Mouse (Mus musculus): ENCODE measurements at regions not wholly inside any gene's neighbourhood (a gene's known extent, or its start where the extent isn't known, plus 50 kb on each side); places are given as distances from the start of the nearest gene placed in this dataset.

GRCm38 (mm10) chr11:24724259-24724937 lies 646.5 kb downstream of the Bcl11a start:
- Histone ChIP-seq H3K9me3 (ENCODE audit: control insufficient read depth, low read length) (no peaks in the 10 kb centered on the region), H3K27me3 (ENCODE audit: control insufficient read depth, insufficient read depth, low read length) (no peaks in the 10 kb centered on the region), H3K4me2 (no peak overlapping the region), H3K4me1 (ENCODE audit: control insufficient read depth, insufficient read depth, low read length) (no peaks in the 10 kb centered on the region), H3K4me3 (ENCODE audit: low read depth, low read length) (no peak overlapping the region), H3K9ac (ENCODE audit: low read length) (no peak overlapping the region), H3K36me3 (ENCODE audit: control insufficient read depth, insufficient read depth, low read length) (no peaks in the 10 kb centered on the region), H3K27ac (ENCODE audit: low read depth, low read length) (no peak overlapping the region)
- no peak for ATAC-seq (ENCODE audit: low FRiP score)
- DNase-seq (ENCODE audit: low spot score, missing footprints) = peak; percentile 23
- 86% methylated on average over 5 of the region's 5 CpGs for WGBS

- no peak overlapping the region for H3K27ac ChIP-seq (ENCODE audit: low read depth, low read length)
- ATAC-seq (ENCODE audit: low FRiP score) = no peak
- no peaks in the 10 kb centered on the region for H3K36me3 ChIP-seq (ENCODE audit: control insufficient read depth, insufficient read depth, low read length)
These were observed 648.5 kb downstream of the Bcl11a start for GRCm38 (mm10) chr11:24726331-24726730.

GRCm38 (mm10) chr11:24727404-24727803 lies 649.5 kb downstream of the Bcl11a start:
- Histone ChIP-seq H3K27me3 (ENCODE audit: control insufficient read depth, insufficient read depth, low read length) (no peaks in the 10 kb centered on the region), H3K9ac (ENCODE audit: low read length) (no peak overlapping the region), H3K27ac (ENCODE audit: low read depth, low read length) (no peak overlapping the region), H3K4me1 (ENCODE audit: control insufficient read depth, insufficient read depth, low read length) (no peaks in the 10 kb centered on the region), H3K9me3 (ENCODE audit: control insufficient read depth, low read length) (no peaks in the 10 kb centered on the region), H3K4me3 (ENCODE audit: low read depth, low read length) (no peak overlapping the region), H3K36me3 (ENCODE audit: control insufficient read depth, insufficient read depth, low read length) (no peaks in the 10 kb centered on the region), H3K4me2 (no peak overlapping the region)
- DNase-seq (ENCODE audit: low spot score, missing footprints) (no peak), ATAC-seq (ENCODE audit: low FRiP score) (no peak)
- WGBS = 59% methylated on average over 1 of the region's 1 CpGs

More at GRCm38 (mm10) chr11:24726331-24726730, 648.5 kb downstream of the Bcl11a start:
- 25% methylated on average over 3 of the region's 3 CpGs for WGBS
- H3K27me3 ChIP-seq (ENCODE audit: control insufficient read depth, insufficient read depth, low read length) = no peaks in the 10 kb centered on the region
- no peak overlapping the region for H3K4me3 ChIP-seq (ENCODE audit: low read depth, low read length)
- H3K9ac ChIP-seq (ENCODE audit: low read length) = no peak overlapping the region
- no peaks in the 10 kb centered on the region for H3K9me3 ChIP-seq (ENCODE audit: control insufficient read depth, low read length)
- no peak overlapping the region for H3K4me2 ChIP-seq
- no peaks in the 10 kb centered on the region for H3K4me1 ChIP-seq (ENCODE audit: control insufficient read depth, insufficient read depth, low read length)
- DNase-seq (ENCODE audit: low spot score, missing footprints) = peak; percentile 79

- Histone ChIP-seq H3K9me3 (ENCODE audit: control insufficient read depth, low read length) (no peaks in the 10 kb centered on the region), H3K4me1 (ENCODE audit: control insufficient read depth, insufficient read depth, low read length) (no peaks in the 10 kb centered on the region), H3K36me3 (ENCODE audit: control insufficient read depth, insufficient read depth, low read length) (no peaks in the 10 kb centered on the region), H3K4me3 (ENCODE audit: low read depth, low read length) (no peak overlapping the region), H3K9ac (ENCODE audit: low read length) (no peak overlapping the region), H3K27me3 (ENCODE audit: control insufficient read depth, insufficient read depth, low read length) (no peaks in the 10 kb centered on the region), H3K4me2 (no peak overlapping the region), H3K27ac (ENCODE audit: low read depth, low read length) (no peak overlapping the region)
- WGBS = 13% methylated on average over 1 of the region's 1 CpGs
- DNase-seq (ENCODE audit: low spot score, missing footprints) (no peak), ATAC-seq (ENCODE audit: low FRiP score) (no peak)
These were observed 653.6 kb downstream of the Bcl11a start for GRCm38 (mm10) chr11:24731431-24731830.

GRCm38 (mm10) chr11:24739710-24740255 lies 661.9 kb downstream of the Bcl11a start:
- Histone ChIP-seq H3K27me3 (ENCODE audit: control insufficient read depth, insufficient read depth, low read length) (no peaks in the 10 kb centered on the region), H3K4me1 (ENCODE audit: control insufficient read depth, insufficient read depth, low read length) (peaks cover 12% of the 10 kb centered on the region), H3K36me3 (ENCODE audit: control insufficient read depth, insufficient read depth, low read length) (no peaks in the 10 kb centered on the region), H3K4me2 (peak overlapping the region; percentile 50), H3K9me3 (ENCODE audit: control insufficient read depth, low read length) (no peaks in the 10 kb centered on the region), H3K9ac (ENCODE audit: low read length) (peak overlapping the region; percentile 51; the same call in 1 of the 2 replicates), H3K4me3 (ENCODE audit: low read depth, low read length) (peak overlapping the region; percentile 23; the same call in 1 of the 2 replicates), H3K27ac (ENCODE audit: low read depth, low read length) (no peak overlapping the region; the same call in 1 of the 2 replicates)
- ATAC-seq (ENCODE audit: low FRiP score) (peak; percentile 71), DNase-seq (ENCODE audit: low spot score, missing footprints) (peak; percentile 93)
- 4% methylated on average over 14 of the region's 14 CpGs for WGBS

GRCm38 (mm10) chr11:24740466-24740865 lies 662.6 kb downstream of the Bcl11a start:
- H3K36me3 ChIP-seq (ENCODE audit: control insufficient read depth, insufficient read depth, low read length) = no peaks in the 10 kb centered on the region
- H3K27ac ChIP-seq (ENCODE audit: low read depth, low read length) = no peak overlapping the region
- WGBS = 42% methylated on average over 2 of the region's 2 CpGs
- no peak for DNase-seq (ENCODE audit: low spot score, missing footprints)
- H3K9ac ChIP-seq (ENCODE audit: low read length) = no peak overlapping the region
- ATAC-seq (ENCODE audit: low FRiP score) = peak; percentile 54; the same call in 1 of the 2 replicates
- H3K27me3 ChIP-seq (ENCODE audit: control insufficient read depth, insufficient read depth, low read length) = no peaks in the 10 kb centered on the region
- H3K4me3 ChIP-seq (ENCODE audit: low read depth, low read length) = no peak overlapping the region
- no peak overlapping the region for H3K4me2 ChIP-seq
- H3K4me1 ChIP-seq (ENCODE audit: control insufficient read depth, insufficient read depth, low read length) = peaks cover 12% of the 10 kb centered on the region
- no peaks in the 10 kb centered on the region for H3K9me3 ChIP-seq (ENCODE audit: control insufficient read depth, low read length)

GRCm38 (mm10) chr11:24742561-24742960 lies 664.7 kb downstream of the Bcl11a start:
- H3K27ac ChIP-seq (ENCODE audit: low read depth, low read length) = no peak overlapping the region
- H3K4me2 ChIP-seq = no peak overlapping the region
- DNase-seq (ENCODE audit: low spot score, missing footprints) (no peak), ATAC-seq (ENCODE audit: low FRiP score) (peak; percentile 43)
- H3K4me3 ChIP-seq (ENCODE audit: low read depth, low read length) = no peak overlapping the region
- H3K27me3 ChIP-seq (ENCODE audit: control insufficient read depth, insufficient read depth, low read length) = no peaks in the 10 kb centered on the region
- no peak overlapping the region for H3K9ac ChIP-seq (ENCODE audit: low read length)
- WGBS = 44% methylated on average over 8 of the region's 8 CpGs
- H3K4me1 ChIP-seq (ENCODE audit: control insufficient read depth, insufficient read depth, low read length) = peaks cover 12% of the 10 kb centered on the region
- H3K36me3 ChIP-seq (ENCODE audit: control insufficient read depth, insufficient read depth, low read length) = no peaks in the 10 kb centered on the region
- no peaks in the 10 kb centered on the region for H3K9me3 ChIP-seq (ENCODE audit: control insufficient read depth, low read length)

GRCm38 (mm10) chr11:24743439-24743838 lies 665.6 kb downstream of the Bcl11a start:
- 26% methylated on average over 1 of the region's 1 CpGs for WGBS
- no peak for DNase-seq (ENCODE audit: low spot score, missing footprints)
- no peak overlapping the region for H3K4me3 ChIP-seq (ENCODE audit: low read depth, low read length)
- peaks cover 12% of the 10 kb centered on the region for H3K4me1 ChIP-seq (ENCODE audit: control insufficient read depth, insufficient read depth, low read length)
- no peaks in the 10 kb centered on the region for H3K9me3 ChIP-seq (ENCODE audit: control insufficient read depth, low read length)
- ATAC-seq (ENCODE audit: low FRiP score) = no peak
- H3K36me3 ChIP-seq (ENCODE audit: control insufficient read depth, insufficient read depth, low read length) = no peaks in the 10 kb centered on the region
- H3K27ac ChIP-seq (ENCODE audit: low read depth, low read length) = no peak overlapping the region
- H3K9ac ChIP-seq (ENCODE audit: low read length) = no peak overlapping the region
- H3K4me2 ChIP-seq = no peak overlapping the region
- no peaks in the 10 kb centered on the region for H3K27me3 ChIP-seq (ENCODE audit: control insufficient read depth, insufficient read depth, low read length)

- peaks cover 5% of the 10 kb centered on the region; the same call in 1 of the 2 replicates for H3K4me1 ChIP-seq (ENCODE audit: control insufficient read depth, insufficient read depth, low read length)
- 82% methylated on average over 4 of the region's 4 CpGs for WGBS
- no peaks in the 10 kb centered on the region for H3K9me3 ChIP-seq (ENCODE audit: control insufficient read depth, low read length)
- no peak overlapping the region for H3K27ac ChIP-seq (ENCODE audit: low read depth, low read length)
- no peak overlapping the region for H3K4me2 ChIP-seq
- no peak overlapping the region for H3K4me3 ChIP-seq (ENCODE audit: low read depth, low read length)
- H3K36me3 ChIP-seq (ENCODE audit: control insufficient read depth, insufficient read depth, low read length) = no peaks in the 10 kb centered on the region
- no peak for DNase-seq (ENCODE audit: low spot score, missing footprints)
- H3K9ac ChIP-seq (ENCODE audit: low read length) = no peak overlapping the region
- ATAC-seq (ENCODE audit: low FRiP score) = no peak
- H3K27me3 ChIP-seq (ENCODE audit: control insufficient read depth, insufficient read depth, low read length) = no peaks in the 10 kb centered on the region
These were observed 668.0 kb downstream of the Bcl11a start for GRCm38 (mm10) chr11:24745841-24746240.
